Mouse (Mus musculus) kidney, postnatal 10 days (tissue): Measurements from ENCODE around the gene Ect2l.
A peak's percentile ranks its signal among the peaks of the same experiment; 100 is the strongest.
"Not testable (repeated sequence)": the region's sequence is repeated elsewhere in the genome, so short reads cannot be mapped to it uniquely, and the experiment has no call there.

Source experiments
- DNase-seq: peaks from one replicate; pipeline ENCODE4 v3.0.0; 2021; ENCODE audit warnings: mixed read lengths

Gene Ect2l

GRCm38 (mm10) chr10:18189498-18189897 is 21.2 kb downstream of the Ect2l start:
- no peak for DNase-seq

- DNase-seq, result no peak
These were observed 22.1 kb downstream of the Ect2l start for GRCm38 (mm10) chr10:18188564-18188963.

GRCm38 (mm10) chr10:18182246-18182645 is 28.4 kb downstream of the Ect2l start:
- DNase-seq, result no peak

- no peak for DNase-seq
These were observed 33.4 kb downstream of the Ect2l start for GRCm38 (mm10) chr10:18177304-18177703.

GRCm38 (mm10) chr10:18176722-18177121 is 34.0 kb downstream of the Ect2l start:
- DNase-seq, result no peak

GRCm38 (mm10) chr10:18175087-18175486 is 35.6 kb downstream of the Ect2l start:
- DNase-seq, result no peak

- DNase-seq, result no peak
These were observed 48.2 kb downstream of the Ect2l start for GRCm38 (mm10) chr10:18162435-18162971.

- no peak for DNase-seq
These were observed 63.5 kb downstream of the Ect2l start for GRCm38 (mm10) chr10:18147224-18147623.

GRCm38 (mm10) chr10:18142231-18142630 is 68.5 kb downstream of the Ect2l start:
- no peak for DNase-seq

GRCm38 (mm10) chr10:18141389-18141788 is 69.3 kb downstream of the Ect2l start:
- DNase-seq, result no peak

GRCm38 (mm10) chr10:18139615-18140014 is 71.1 kb downstream of the Ect2l start:
- DNase-seq, result no peak

GRCm38 (mm10) chr10:18138853-18139503 is 71.7 kb downstream of the Ect2l start:
- DNase-seq, result not testable (repeated sequence)

- peak; percentile 27 for DNase-seq
These were observed 78.7 kb downstream of the Ect2l start for GRCm38 (mm10) chr10:18131666-18132650.

GRCm38 (mm10) chr10:18130276-18130675 is 80.4 kb downstream of the Ect2l start:
- no peak for DNase-seq

- peak; percentile 53 for DNase-seq
These were observed 92.4 kb downstream of the Ect2l start for GRCm38 (mm10) chr10:18118336-18118735.

GRCm38 (mm10) chr10:18113473-18114093 is 97.1 kb downstream of the Ect2l start:
- no peak for DNase-seq

- DNase-seq, result no peak
These were observed 99.8 kb downstream of the Ect2l start for GRCm38 (mm10) chr10:18110940-18111339.

- DNase-seq, result no peak
These were observed 103.2 kb downstream of the Ect2l start for GRCm38 (mm10) chr10:18107471-18107870.

- no peak for DNase-seq
These were observed 108.5 kb downstream of the Ect2l start for GRCm38 (mm10) chr10:18102166-18102565.

GRCm38 (mm10) chr10:18090691-18091090 is 120.0 kb downstream of the Ect2l start:
- no peak for DNase-seq

GRCm38 (mm10) chr10:18082772-18083171 is 127.9 kb downstream of the Ect2l start:
- DNase-seq, result no peak

GRCm38 (mm10) chr10:18081536-18081935 is 129.2 kb downstream of the Ect2l start:
- no peak for DNase-seq
